Mouse (Mus musculus) right cerebral cortex, postnatal 10 days (tissue): ENCODE measurements around the gene Kpna6.
A peak's percentile ranks its signal among the peaks of the same experiment; 100 is the strongest.

ENCODE experiments used
- DNase-seq, 2 experiments: peaks; one replicate each; pipeline ENCODE4 v3.0.0; 2021; ENCODE audit warnings: low spot score in 2 of 2

Kpna6 gene

GRCm38 (mm10) chr4:129648656-129649055, 23.9 kb downstream of the Kpna6 start:
- no peak for DNase-seq

GRCm38 (mm10) chr4:129645204-129645603, 27.4 kb downstream of the Kpna6 start:
- DNase-seq: no peak

- no peak for DNase-seq
Observed at GRCm38 (mm10) chr4:129641756-129642155, 30.8 kb downstream of the Kpna6 start.

GRCm38 (mm10) chr4:129640638-129641467, 31.7 kb downstream of the Kpna6 start, which contains the start of gene Txlna:
Gene Txlna (minus strand): TSS chr4:129641065.
- DNase-seq: peak; percentile 98 to 99

- peak in 1 of 2 experiments; percentile 60 for DNase-seq
Observed at GRCm38 (mm10) chr4:129640101-129640637, 32.4 kb downstream of the Kpna6 start.

- DNase-seq: no peak
Observed at GRCm38 (mm10) chr4:129639221-129639620, 33.3 kb downstream of the Kpna6 start.

- no peak for DNase-seq
Observed at GRCm38 (mm10) chr4:129633852-129634251, 38.7 kb downstream of the Kpna6 start.

GRCm38 (mm10) chr4:129631867-129632266, 40.7 kb downstream of the Kpna6 start:
- DNase-seq: no peak

GRCm38 (mm10) chr4:129630944-129631343, 41.6 kb downstream of the Kpna6 start:
- peak in 1 of 2 experiments; percentile 59 for DNase-seq

- no peak for DNase-seq
Observed at GRCm38 (mm10) chr4:129626035-129626434, 46.5 kb downstream of the Kpna6 start.

- DNase-seq: peak in 1 of 2 experiments; percentile 44
Observed at GRCm38 (mm10) chr4:129625496-129625895, 47.1 kb downstream of the Kpna6 start.

GRCm38 (mm10) chr4:129625029-129625370, 47.6 kb downstream of the Kpna6 start:
- DNase-seq: peak; percentile 80 to 82

- DNase-seq: peak; percentile 95 to 97
Observed at GRCm38 (mm10) chr4:129624281-129625028, 48.1 kb downstream of the Kpna6 start.

GRCm38 (mm10) chr4:129623681-129624091, 48.9 kb downstream of the Kpna6 start, which contains the start of gene Ccdc28b:
Gene Ccdc28b (minus strand): TSS chr4:129623947.
- peak; percentile 71 to 77 for DNase-seq

- DNase-seq: peak in 1 of 2 experiments; percentile 27
Observed at GRCm38 (mm10) chr4:129622803-129623535, 49.6 kb downstream of the Kpna6 start.

GRCm38 (mm10) chr4:129622120-129622802, 50.3 kb downstream of the Kpna6 start:
- peak in 1 of 2 experiments; percentile 24 for DNase-seq

GRCm38 (mm10) chr4:129621283-129621841, 51.2 kb downstream of the Kpna6 start:
- no peak for DNase-seq

GRCm38 (mm10) chr4:129620419-129621282, 51.9 kb downstream of the Kpna6 start:
- peak in 1 of 2 experiments; percentile 48 for DNase-seq

- peak; percentile 97 to 98 for DNase-seq
Observed at GRCm38 (mm10) chr4:129618786-129619691, 53.5 kb downstream of the Kpna6 start, which contains the start of gene Iqcc. Gene Iqcc (minus strand): TSS chr4:129619099.
